Mouse (Mus musculus): Measurements from ENCODE around the gene Otop2. TPM values are rescaled to one million over a fixed set of nuclear protein-coding genes. Genes with fewer than 3 reads are reported as not detected.

The Otop2 gene
- polyA plus RNA-seq, 1 experiment from 2014 or later: not detected

DNA sequence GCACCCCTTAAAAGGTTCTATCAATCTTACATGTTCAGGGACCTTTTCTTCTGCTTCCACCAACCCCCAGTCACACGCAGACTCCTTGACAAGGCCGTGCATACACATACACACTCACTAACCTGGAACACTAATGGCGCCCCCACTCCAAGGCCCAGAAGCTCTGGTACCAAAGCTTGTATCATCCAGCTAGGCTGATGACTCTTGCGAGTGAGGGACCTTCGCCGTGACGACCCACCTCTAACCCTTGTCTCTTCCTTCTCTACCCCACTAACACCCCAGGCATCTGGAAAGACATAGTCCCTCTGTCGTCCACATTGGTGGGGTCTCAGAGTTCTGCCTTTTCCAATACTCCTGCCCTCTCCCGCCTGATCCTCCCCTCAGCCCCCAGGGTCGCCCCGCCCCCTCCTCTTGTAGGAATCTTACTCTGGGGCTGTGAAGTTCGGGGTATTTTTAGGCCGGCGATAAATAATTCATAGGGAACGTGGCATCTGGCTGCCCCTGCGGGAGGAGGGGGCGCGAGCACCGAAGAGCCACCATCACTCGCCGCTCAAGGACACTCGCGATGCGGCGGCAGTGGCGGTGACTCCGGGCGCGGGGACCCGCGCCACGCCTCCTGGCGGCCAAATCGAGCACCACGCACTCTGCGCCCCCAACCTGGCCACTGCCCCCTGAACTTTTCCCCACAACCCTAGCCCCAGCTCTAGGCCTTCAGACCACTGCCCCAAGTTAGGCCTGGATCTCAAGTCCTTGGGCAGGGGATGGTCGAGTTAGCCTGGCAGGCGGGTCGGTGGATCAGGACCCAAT lies 41.9 kb upstream of the Otop2 start:
- Histone ChIP-seq H3K27me3 (ENCODE audit: insufficient read depth, low read length) (peaks cover 72% of the 10 kb centered on the region), H3K4me1 (ENCODE audit: insufficient read depth) (peaks cover 7% of the 10 kb centered on the region), H3K27ac (ENCODE audit: low read depth) (no peak overlapping the region), H3K9ac (replicated peaks) (no peak overlapping the region), H3K9me3 (ENCODE audit: low read length) (no peaks in the 10 kb centered on the region), H3K4me2 (ENCODE audit: low read depth, low read length) (no peak overlapping the region), H3K4me3 (ENCODE audit: low read depth, low read length) (no peak overlapping the region), H3K36me3 (replicated peaks; ENCODE audit: insufficient read depth, low read length) (peaks cover 13% of the 10 kb centered on the region)
- peak; percentile 68 for TF ChIP-seq CTCF (IDR thresholded peaks at IDR 0.05; ENCODE audit: low read depth)
- no peak for TF ChIP-seq EP300 (IDR thresholded peaks at IDR 0.05; ENCODE audit: low read depth)
- ATAC-seq (no peak), DNase-seq (peak; percentile 57)
- 9% methylated on average over 37 of the region's 39 CpGs for WGBS (ENCODE audit: insufficient replicate concordance)

DNA sequence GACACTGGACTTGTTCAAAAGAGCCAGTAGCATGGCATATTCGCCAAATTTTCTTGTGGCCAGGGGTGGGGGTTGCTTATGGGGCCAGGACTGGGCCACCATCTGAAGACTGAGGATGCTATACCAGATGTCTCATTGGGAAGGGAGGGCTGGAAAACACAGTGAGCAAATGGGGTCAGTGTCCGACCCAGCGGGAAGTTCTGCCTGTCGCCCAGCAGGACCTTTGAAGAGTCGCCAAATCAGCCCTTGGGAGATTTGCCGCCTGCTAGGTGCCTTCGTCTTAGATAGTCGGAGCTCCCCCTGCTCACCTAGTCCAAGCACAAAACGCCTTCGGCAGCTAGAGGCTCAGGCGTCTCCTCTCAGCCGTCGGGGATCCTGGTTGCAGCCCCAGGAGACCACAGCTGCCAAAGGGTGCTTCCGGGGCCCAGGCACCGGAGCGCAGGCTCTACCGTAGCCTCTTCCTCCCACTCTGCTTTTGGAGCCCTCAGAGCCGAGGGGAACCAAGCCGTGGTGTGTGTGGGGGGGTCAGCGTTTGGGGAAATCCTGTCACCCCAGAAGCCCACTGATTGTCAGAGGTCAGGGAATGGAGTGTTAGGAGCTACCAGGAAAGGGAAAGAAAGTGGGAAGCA lies 41.1 kb upstream of the Otop2 start:
- TF ChIP-seq CTCF (IDR thresholded peaks at IDR 0.05; ENCODE audit: low read depth) (no peak), EP300 (IDR thresholded peaks at IDR 0.05; ENCODE audit: low read depth) (no peak)
- peaks cover 68% of the 10 kb centered on the region for H3K27me3 ChIP-seq (ENCODE audit: insufficient read depth, low read length)
- DNase-seq: no peak

DNA sequence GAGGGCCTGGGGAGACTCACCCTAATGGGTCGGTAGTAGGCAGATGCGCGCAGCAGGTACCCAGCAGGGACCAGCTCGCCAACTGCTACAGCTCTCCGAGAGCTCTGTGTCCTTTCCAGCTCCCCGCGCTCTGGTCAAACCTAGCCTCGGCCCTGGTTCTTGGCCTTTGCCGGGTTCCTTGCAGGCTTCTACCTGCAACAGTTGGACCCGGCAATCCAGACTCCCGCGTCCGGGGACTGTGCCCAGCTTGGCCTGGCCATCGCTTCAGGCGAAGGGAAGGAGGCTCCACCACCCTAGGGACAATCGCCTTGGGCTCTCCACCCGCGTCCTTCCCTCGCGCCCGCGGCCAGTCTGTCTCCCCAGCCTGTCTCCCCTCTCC lies 40.6 kb upstream of the Otop2 start:
- TF ChIP-seq EP300 (IDR thresholded peaks at IDR 0.05; ENCODE audit: low read depth) (no peak), CTCF (IDR thresholded peaks at IDR 0.05; ENCODE audit: low read depth) (no peak)
- Histone ChIP-seq H3K36me3 (replicated peaks; ENCODE audit: insufficient read depth, low read length) (peaks cover 13% of the 10 kb centered on the region), H3K27ac (ENCODE audit: low read depth) (no peak overlapping the region), H3K4me1 (ENCODE audit: insufficient read depth) (peaks cover 7% of the 10 kb centered on the region), H3K4me3 (ENCODE audit: low read depth, low read length) (peak overlapping the region; percentile 26; the same call in 1 of the 2 replicates), H3K27me3 (ENCODE audit: insufficient read depth, low read length) (peaks cover 63% of the 10 kb centered on the region), H3K9ac (replicated peaks) (no peak overlapping the region), H3K9me3 (ENCODE audit: low read length) (no peaks in the 10 kb centered on the region), H3K4me2 (ENCODE audit: low read depth, low read length) (peak overlapping the region; percentile 49; the same call in 1 of the 2 replicates)
- ATAC-seq: 0 out of 2 replicates have a peak, but pooled peaks have one; percentile 4
- WGBS (ENCODE audit: insufficient replicate concordance): 3% methylated on average over 22 of the region's 22 CpGs
- DNase-seq: no peak

More for the DNA sequence above, 41.1 kb upstream of the Otop2 start:
- Histone ChIP-seq H3K27ac (ENCODE audit: low read depth) (no peak overlapping the region), H3K4me3 (ENCODE audit: low read depth, low read length) (peak overlapping the region; percentile 9; the same call in 1 of the 2 replicates), H3K9me3 (ENCODE audit: low read length) (no peaks in the 10 kb centered on the region), H3K4me2 (ENCODE audit: low read depth, low read length) (no peak overlapping the region), H3K36me3 (replicated peaks; ENCODE audit: insufficient read depth, low read length) (peaks cover 13% of the 10 kb centered on the region), H3K9ac (replicated peaks) (no peak overlapping the region), H3K4me1 (ENCODE audit: insufficient read depth) (peaks cover 7% of the 10 kb centered on the region)
- 6% methylated on average over 20 of the region's 20 CpGs for WGBS (ENCODE audit: insufficient replicate concordance)
- no peak for ATAC-seq

DNA sequence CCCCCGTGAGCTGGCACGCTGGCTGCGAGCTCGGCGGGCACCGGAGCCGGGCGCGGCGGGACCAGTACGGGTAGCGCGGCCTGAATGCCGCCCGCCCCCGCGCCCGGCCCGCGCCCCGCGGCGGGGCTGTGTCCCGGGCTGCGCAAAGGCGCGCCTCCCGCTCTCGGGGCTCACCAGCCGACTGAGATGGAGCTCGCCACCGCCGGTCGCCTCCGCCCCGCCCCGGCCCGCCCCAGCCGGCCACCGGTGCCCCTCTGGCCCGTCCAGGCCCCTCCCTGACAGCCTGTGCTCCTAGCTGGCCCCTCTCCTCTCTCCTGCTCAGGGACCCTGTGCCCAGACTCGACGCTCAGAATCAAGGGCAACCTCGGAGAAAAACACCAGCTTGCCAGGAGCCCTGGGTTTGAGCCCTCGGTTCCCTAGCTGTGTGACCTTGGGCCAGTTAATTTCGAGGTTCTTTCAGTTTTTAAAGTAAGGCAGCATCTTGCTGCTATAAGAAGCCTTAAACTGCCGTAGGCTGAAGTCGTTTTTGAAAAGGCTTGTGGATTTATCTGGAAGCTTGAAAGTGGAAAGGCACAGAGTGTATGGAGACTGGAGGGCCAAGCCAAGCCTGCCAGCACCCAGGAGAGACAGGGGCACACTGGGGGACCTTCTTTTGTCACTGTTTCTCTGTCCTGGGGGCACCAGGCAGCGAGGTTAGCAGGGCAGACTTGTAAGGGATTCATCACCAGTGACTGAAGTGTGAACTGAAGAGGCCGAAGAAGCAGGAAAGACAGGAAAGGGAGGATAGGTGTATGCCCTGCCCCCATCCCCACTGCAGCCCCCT lies 39.7 kb upstream of the Otop2 start, which contains the start of gene Grin2c:
Gene Grin2c, minus strand, starts transcription at position 183 of the 823 bp plus-strand sequence.
- no peak for TF ChIP-seq CTCF (IDR thresholded peaks at IDR 0.05; ENCODE audit: low read depth)
- TF ChIP-seq EP300 (IDR thresholded peaks at IDR 0.05; ENCODE audit: low read depth): no peak
- Histone ChIP-seq H3K36me3 (replicated peaks; ENCODE audit: insufficient read depth, low read length) (peaks cover 16% of the 10 kb centered on the region), H3K27me3 (ENCODE audit: insufficient read depth, low read length) (peaks cover 55% of the 10 kb centered on the region), H3K4me2 (ENCODE audit: low read depth, low read length) (peak within 1 kb of the TSS; percentile 49; the same call in 1 of the 2 replicates), H3K9me3 (ENCODE audit: low read length) (no peaks in the 10 kb centered on the region), H3K4me1 (ENCODE audit: insufficient read depth) (peaks cover 7% of the 10 kb centered on the region), H3K4me3 (ENCODE audit: low read depth, low read length) (peak within 1 kb of the TSS; percentile 26), H3K9ac (replicated peaks) (no peak within 1 kb of the TSS), H3K27ac (ENCODE audit: low read depth) (no peak within 1 kb of the TSS)
- ATAC-seq: peak; percentile 18; the same call in 1 of the 2 replicates
- WGBS (ENCODE audit: insufficient replicate concordance): 9% methylated on average over 29 of the region's 50 CpGs
- no peak for DNase-seq

DNA sequence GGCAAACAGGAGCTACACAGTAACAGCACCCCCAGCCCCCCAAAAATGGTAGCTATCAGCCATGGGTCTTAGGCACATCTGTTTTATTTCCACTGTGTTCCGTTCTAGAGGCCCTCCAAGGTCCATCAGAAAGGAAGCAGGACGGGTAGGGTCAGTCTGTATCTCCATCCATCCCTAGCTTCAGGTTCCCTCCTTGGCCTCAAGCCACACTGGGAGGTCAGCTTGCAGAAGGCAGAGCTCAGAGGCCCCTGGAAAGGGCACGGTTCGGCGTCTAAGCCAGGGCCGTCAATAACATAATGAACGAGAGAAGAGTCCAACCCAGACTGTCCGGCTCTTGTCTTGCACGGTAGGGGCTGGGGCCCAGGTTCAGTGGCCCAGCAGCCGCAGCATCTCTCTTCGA lies 39.0 kb upstream of the Otop2 start:
- peaks cover 48% of the 10 kb centered on the region for H3K27me3 ChIP-seq (ENCODE audit: insufficient read depth, low read length)
- H3K4me1 ChIP-seq (ENCODE audit: insufficient read depth): peaks cover 7% of the 10 kb centered on the region
- no peak overlapping the region for H3K4me2 ChIP-seq (ENCODE audit: low read depth, low read length)
- H3K27ac ChIP-seq (ENCODE audit: low read depth): no peak overlapping the region
- peaks cover 16% of the 10 kb centered on the region for H3K36me3 ChIP-seq (replicated peaks; ENCODE audit: insufficient read depth, low read length)
- DNase-seq: no peak
- WGBS (ENCODE audit: insufficient replicate concordance): 79% methylated on average over 11 of the region's 11 CpGs
- no peak for ATAC-seq
- H3K9ac ChIP-seq (replicated peaks): no peak overlapping the region
- TF ChIP-seq CTCF (IDR thresholded peaks at IDR 0.05; ENCODE audit: low read depth): no peak
- no peak for TF ChIP-seq EP300 (IDR thresholded peaks at IDR 0.05; ENCODE audit: low read depth)
- H3K9me3 ChIP-seq (ENCODE audit: low read length): no peaks in the 10 kb centered on the region
- no peak overlapping the region for H3K4me3 ChIP-seq (ENCODE audit: low read depth, low read length)
